Mouse (Mus musculus): ENCODE measurements around the gene Fndc5. TPM values are rescaled to one million over a fixed set of nuclear protein-coding genes. Genes with fewer than 3 reads are reported as not detected.

The Fndc5 gene
- total and polyA plus RNA-seq, 3 experiments = 6.5 to 31.2 (median 9.4) TPM

GRCm38 (mm10) chr4:129136189-129136578 is 615 bp upstream of the Fndc5 start:
- TF ChIP-seq POLR2AphosphoS5 (IDR thresholded peaks at IDR 0.05; ENCODE audit: insufficient replicate concordance, low read depth, low read length) (no peak), CTCF (IDR thresholded peaks at IDR 0.05; ENCODE audit: low read depth, low read length) (no peak), GATA1 (IDR thresholded peaks at IDR 0.05; ENCODE audit: borderline replicate concordance, low read length) (no peak), GATA2 (IDR thresholded peaks at IDR 0.05; ENCODE audit: borderline replicate concordance, low read depth, low read length) (no peak), TAL1 (conservative IDR thresholded peaks at IDR 0.05; ENCODE audit: low read depth, low read length) (no peak)
- H3K9me3 ChIP-seq (replicated peaks) = no peaks in the 10 kb centered on the region
- H3K4me3 ChIP-seq (ENCODE audit: low read depth, low read length) = peak overlapping the region; percentile 76
- peaks cover 74% of the 10 kb centered on the region for H3K4me1 ChIP-seq (ENCODE audit: insufficient read depth, low read depth, low read length)
- H3K27me3 ChIP-seq (ENCODE audit: insufficient read depth, low read length) = peaks cover 49% of the 10 kb centered on the region
- H3K36me3 ChIP-seq (replicated peaks) = peaks cover 10% of the 10 kb centered on the region
- ATAC-seq (ENCODE audit: extremely low read depth, insufficient number of reproducible peaks, low FRiP score, poor library complexity, severe bottlenecking) (no peak), DNase-seq (ENCODE audit: low spot score) (no peak)

GRCm38 (mm10) chr4:129137392-129138321 is 858 bp downstream of the Fndc5 start:
- Histone ChIP-seq H3K27me3 (ENCODE audit: insufficient read depth, low read length) (peaks cover 34% of the 10 kb centered on the region), H3K36me3 (replicated peaks) (peaks cover 21% of the 10 kb centered on the region), H3K9me3 (replicated peaks) (no peaks in the 10 kb centered on the region), H3K4me3 (ENCODE audit: low read depth, low read length) (peak overlapping the region; percentile 76), H3K4me1 (ENCODE audit: insufficient read depth, low read depth, low read length) (peaks cover 82% of the 10 kb centered on the region)
- no peak for ATAC-seq (ENCODE audit: extremely low read depth, insufficient number of reproducible peaks, low FRiP score, poor library complexity, severe bottlenecking)
- no peak for DNase-seq (ENCODE audit: low spot score)
- TF ChIP-seq GATA2 (IDR thresholded peaks at IDR 0.05; ENCODE audit: borderline replicate concordance, low read depth, low read length) (no peak), GATA1 (IDR thresholded peaks at IDR 0.05; ENCODE audit: borderline replicate concordance, low read length) (no peak), TAL1 (conservative IDR thresholded peaks at IDR 0.05; ENCODE audit: low read depth, low read length) (no peak)

DNA sequence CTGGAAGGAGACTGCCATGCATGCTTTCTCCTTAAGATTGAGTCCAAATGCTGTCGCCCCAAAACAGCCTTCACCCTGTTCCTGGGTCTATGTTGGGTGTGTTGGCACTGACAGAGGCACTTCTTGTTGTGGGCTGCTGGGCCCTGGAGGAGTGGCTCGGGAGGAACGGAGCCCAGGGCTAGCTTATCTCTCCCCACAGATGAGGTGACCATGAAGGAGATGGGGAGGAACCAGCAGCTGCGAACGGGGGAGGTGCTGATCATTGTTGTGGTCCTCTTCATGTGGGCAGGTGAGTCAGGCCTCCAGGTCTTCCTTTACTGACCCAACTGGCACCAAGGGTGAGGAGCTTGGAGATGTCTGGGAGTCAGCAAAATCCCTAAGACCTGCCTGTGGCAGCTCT is 2.8 kb downstream of the Fndc5 start:
- ATAC-seq (ENCODE audit: extremely low read depth, insufficient number of reproducible peaks, low FRiP score, poor library complexity, severe bottlenecking) (peak; percentile 69), DNase-seq (ENCODE audit: low spot score) (peak; percentile 67)
- H3K36me3 ChIP-seq (replicated peaks) = peaks cover 39% of the 10 kb centered on the region
- peaks cover 23% of the 10 kb centered on the region for H3K27me3 ChIP-seq (ENCODE audit: insufficient read depth, low read length)
- TF ChIP-seq GATA2 (IDR thresholded peaks at IDR 0.05; ENCODE audit: borderline replicate concordance, low read depth, low read length) = no peak
- TF ChIP-seq TAL1 (conservative IDR thresholded peaks at IDR 0.05; ENCODE audit: low read depth, low read length) = peak; percentile 85
- no peak for TF ChIP-seq CTCF (IDR thresholded peaks at IDR 0.05; ENCODE audit: low read depth, low read length)
- no peak for TF ChIP-seq POLR2AphosphoS5 (IDR thresholded peaks at IDR 0.05; ENCODE audit: insufficient replicate concordance, low read depth, low read length)
- no peak for TF ChIP-seq GATA1 (IDR thresholded peaks at IDR 0.05; ENCODE audit: borderline replicate concordance, low read length)
- no peaks in the 10 kb centered on the region for H3K9me3 ChIP-seq (replicated peaks)
- peak overlapping the region; percentile 54; the same call in 1 of the 2 replicates for H3K4me3 ChIP-seq (ENCODE audit: low read depth, low read length)
- peaks cover 97% of the 10 kb centered on the region for H3K4me1 ChIP-seq (ENCODE audit: insufficient read depth, low read depth, low read length)

- Histone ChIP-seq H3K4me3 (ENCODE audit: low read depth, low read length) (no peak overlapping the region; the same call in 1 of the 2 replicates), H3K36me3 (replicated peaks) (peaks cover 48% of the 10 kb centered on the region), H3K4me1 (ENCODE audit: insufficient read depth, low read depth, low read length) (peaks cover 90% of the 10 kb centered on the region), H3K27me3 (ENCODE audit: insufficient read depth, low read length) (peaks cover 16% of the 10 kb centered on the region), H3K9me3 (replicated peaks) (no peaks in the 10 kb centered on the region)
- ATAC-seq (ENCODE audit: extremely low read depth, insufficient number of reproducible peaks, low FRiP score, poor library complexity, severe bottlenecking) (peak; percentile 54), DNase-seq (ENCODE audit: low spot score) (peak; percentile 54)
- TF ChIP-seq GATA1 (IDR thresholded peaks at IDR 0.05; ENCODE audit: borderline replicate concordance, low read length) = no peak
- peak; percentile 85 for TF ChIP-seq TAL1 (conservative IDR thresholded peaks at IDR 0.05; ENCODE audit: low read depth, low read length)
- TF ChIP-seq GATA2 (IDR thresholded peaks at IDR 0.05; ENCODE audit: borderline replicate concordance, low read depth, low read length) = peak; percentile 56; the same call in 1 of the 2 replicates
These were observed 4.0 kb downstream of the Fndc5 start for GRCm38 (mm10) chr4:129140808-129141207.

GRCm38 (mm10) chr4:129141560-129142438 is 5.0 kb downstream of the Fndc5 start:
- peaks cover 7% of the 10 kb centered on the region for H3K27me3 ChIP-seq (ENCODE audit: insufficient read depth, low read length)
- H3K36me3 ChIP-seq (replicated peaks) = peaks cover 53% of the 10 kb centered on the region
- TF ChIP-seq GATA1 (IDR thresholded peaks at IDR 0.05; ENCODE audit: borderline replicate concordance, low read length) = no peak
- DNase-seq (ENCODE audit: low spot score) (no peak), ATAC-seq (ENCODE audit: extremely low read depth, insufficient number of reproducible peaks, low FRiP score, poor library complexity, severe bottlenecking) (no peak)
- H3K4me3 ChIP-seq (ENCODE audit: low read depth, low read length) = peak overlapping the region; percentile 46; the same call in 1 of the 2 replicates
- H3K4me1 ChIP-seq (ENCODE audit: insufficient read depth, low read depth, low read length) = peaks cover 87% of the 10 kb centered on the region
- H3K9me3 ChIP-seq (replicated peaks) = no peaks in the 10 kb centered on the region

DNA sequence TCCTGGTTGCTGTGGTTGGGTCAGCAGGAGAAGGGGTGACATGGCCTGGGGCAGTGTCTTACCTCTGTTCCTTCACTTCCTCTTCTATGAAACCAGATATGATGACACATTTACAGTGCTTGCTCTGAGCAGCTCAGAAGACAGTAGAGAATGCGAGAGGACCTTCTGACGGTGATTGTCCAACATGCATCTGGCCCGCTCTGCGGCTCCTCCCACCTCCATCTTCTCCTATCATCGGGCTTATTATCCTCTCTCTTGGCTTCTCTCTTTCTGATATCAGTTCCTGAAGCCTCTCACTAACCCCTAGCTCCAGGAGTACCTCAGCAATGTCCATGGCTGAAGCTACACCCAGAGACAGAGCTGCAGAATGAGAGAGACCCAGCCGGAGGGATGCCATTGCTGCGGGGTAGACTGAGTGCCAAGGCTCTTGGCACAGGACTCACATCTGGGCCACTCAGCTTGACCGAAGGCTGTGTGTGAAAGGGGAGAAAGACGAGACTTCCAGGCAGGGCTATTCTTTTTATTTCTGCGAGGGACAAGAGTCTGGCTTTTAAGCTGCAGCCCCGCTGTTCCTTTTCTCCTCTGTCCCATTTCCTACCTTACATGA is 5.7 kb downstream of the Fndc5 start:
- H3K9me3 ChIP-seq (replicated peaks) = no peaks in the 10 kb centered on the region
- DNase-seq (ENCODE audit: low spot score) (no peak), ATAC-seq (ENCODE audit: extremely low read depth, insufficient number of reproducible peaks, low FRiP score, poor library complexity, severe bottlenecking) (peak; percentile 42)
- TF ChIP-seq GATA2 (IDR thresholded peaks at IDR 0.05; ENCODE audit: borderline replicate concordance, low read depth, low read length) = no peak
- no peak for TF ChIP-seq GATA1 (IDR thresholded peaks at IDR 0.05; ENCODE audit: borderline replicate concordance, low read length)
- no peak for TF ChIP-seq CTCF (IDR thresholded peaks at IDR 0.05; ENCODE audit: low read depth, low read length)
- no peak for TF ChIP-seq TAL1 (conservative IDR thresholded peaks at IDR 0.05; ENCODE audit: low read depth, low read length)
- TF ChIP-seq POLR2AphosphoS5 (IDR thresholded peaks at IDR 0.05; ENCODE audit: insufficient replicate concordance, low read depth, low read length) = no peak
- peaks cover under 1% of the 10 kb centered on the region; the same call in 1 of the 2 replicates for H3K27me3 ChIP-seq (ENCODE audit: insufficient read depth, low read length)
- peaks cover 81% of the 10 kb centered on the region for H3K4me1 ChIP-seq (ENCODE audit: insufficient read depth, low read depth, low read length)
- H3K4me3 ChIP-seq (ENCODE audit: low read depth, low read length) = no peak overlapping the region; the same call in 1 of the 2 replicates
- H3K36me3 ChIP-seq (replicated peaks) = peaks cover 57% of the 10 kb centered on the region

Measured in G1E (cell line).